Mouse (Mus musculus) testis, adult 2 months (tissue): ENCODE results near the gene Cd2ap.

Experiments
- CTCF ChIP-seq: fragments of 200-500 bp; IDR thresholded peaks from 2 replicates; pipeline ENCODE4 v1.5.1; 2012; ENCODE audit warnings: low read depth, mild to moderate bottlenecking, inconsistent platforms, low read length, moderate library complexity; ENCODE audit not compliant: control insufficient read depth, insufficient read depth, insufficient replicate concordance
- POLR2A ChIP-seq: fragments of 200-500 bp; IDR thresholded peaks from 2 replicates; pipeline ENCODE4 v1.6.1; 2012; ENCODE audit warnings: low read depth, mild to moderate bottlenecking, inconsistent platforms, low read length, moderate library complexity; ENCODE audit not compliant: control insufficient read depth

- TF ChIP-seq CTCF (no peak), POLR2A (no peak)
Observed at GRCm38 (mm10) chr17:42790787-42791186, 85.7 kb downstream of the Cd2ap start.
